Mouse (Mus musculus) ES-E14 (cell line): ENCODE measurements around the gene Gps1. TPM values are rescaled to one million over a fixed set of nuclear protein-coding genes. Genes with fewer than 3 reads are reported as not detected.

Source experiments
- DNase-seq: peaks from one replicate; pipeline ENCODE4 v3.0.0-alpha.2; 2013; ENCODE audit warnings: low read depth, low spot score
- H3K27ac ChIP-seq: 2 replicates; pipeline ENCODE4 v1.5.1; 2012; ENCODE audit warnings: low read depth, mild to moderate bottlenecking, low read length, moderate library complexity, mixed read lengths; ENCODE audit not compliant: poor library complexity, insufficient read depth, severe bottlenecking
- H3K36me3 ChIP-seq: 2 replicates; pipeline ENCODE4 v1.6.1; 2012; ENCODE audit warnings: mild to moderate bottlenecking, low read length, moderate library complexity, mixed read lengths; ENCODE audit not compliant: control insufficient read depth, poor library complexity, insufficient read depth, severe bottlenecking
- H3K4me1 ChIP-seq, 2 experiments: fragments of 150-350 bp in 1 of 2; sonication (generic) in 1 of 2; 2 replicates each; pipeline ENCODE4 v1.6.1; 2012; ENCODE audit warnings: low read length in 2 of 2, mild to moderate bottlenecking in 1 of 2, mixed read lengths in 1 of 2; ENCODE audit not compliant: control insufficient read depth in 2 of 2, insufficient read depth in 2 of 2, poor library complexity in 1 of 2
- H3K4me3 ChIP-seq, 2 experiments: fragments of 150-350 bp in 1 of 2; sonication (generic) in 1 of 2; 2 replicates each; pipeline ENCODE4 v1.5.1; 2012; ENCODE audit warnings: low read length in 2 of 2, low read depth in 1 of 2, mild to moderate bottlenecking in 1 of 2, mixed read lengths in 1 of 2; ENCODE audit not compliant: insufficient read depth in 1 of 2, poor library complexity in 1 of 2, severe bottlenecking in 1 of 2
- H3K9ac ChIP-seq: 2 replicates; pipeline ENCODE4 v1.6.1; 2012; ENCODE audit warnings: low read depth, mild to moderate bottlenecking, low read length, mixed read lengths; ENCODE audit not compliant: poor library complexity, insufficient read depth, severe bottlenecking
- H3K9me3 ChIP-seq: fragments of 150-350 bp; sonication (generic); 2 replicates; pipeline ENCODE4 v1.6.1; 2012; ENCODE audit warnings: low read depth, mild to moderate bottlenecking, low read length; ENCODE audit not compliant: control insufficient read depth, insufficient read depth
- CHD2 ChIP-seq: IDR thresholded peaks from 2 replicates; pipeline ENCODE4 v1.6.1; 2014; ENCODE audit warnings: mild to moderate bottlenecking, low read depth, low read length, inconsistent platforms
- HCFC1 ChIP-seq: IDR thresholded peaks from 2 replicates; pipeline ENCODE4 v1.6.1; 2012; ENCODE audit warnings: low read length, inconsistent platforms, borderline replicate concordance; ENCODE audit not compliant: insufficient read depth
- MAFK ChIP-seq: IDR thresholded peaks from 2 replicates; pipeline ENCODE4 v1.6.1; 2014; ENCODE audit warnings: mild to moderate bottlenecking, low read depth, low read length, inconsistent platforms; ENCODE audit not compliant: insufficient read depth
- ZC3H11A ChIP-seq: IDR thresholded peaks from 2 replicates; pipeline ENCODE4 v1.6.1; 2012; ENCODE audit warnings: low read depth, mild to moderate bottlenecking, inconsistent platforms, low read length, borderline replicate concordance
- ZNF384 ChIP-seq: IDR thresholded peaks from 2 replicates; pipeline ENCODE4 v1.6.1; 2012; ENCODE audit warnings: low read depth, low read length, inconsistent platforms
- in situ Hi-C, 2 experiments: fragments of 600-800 bp; cut with MboI; formaldehyde crosslinking; loops; one replicate each; pipeline ENCODE4 v1.15.1; 2025; ENCODE audit warnings: low sequenced_read_pairs in 2 of 2, inconsistent platforms in 1 of 2; ENCODE audit not compliant: unreplicated experiment in 2 of 2
- total RNA-seq: library from RNA; depleted of rRNA; stranded (reverse); fragments of 300-350 nt; gene quantifications from 2 replicates; pipeline ENCODE4 v1.2.3, GENCODE M21; 2012

Gps1 gene
- total RNA-seq, 1 experiment, result 289 TPM

DNA sequence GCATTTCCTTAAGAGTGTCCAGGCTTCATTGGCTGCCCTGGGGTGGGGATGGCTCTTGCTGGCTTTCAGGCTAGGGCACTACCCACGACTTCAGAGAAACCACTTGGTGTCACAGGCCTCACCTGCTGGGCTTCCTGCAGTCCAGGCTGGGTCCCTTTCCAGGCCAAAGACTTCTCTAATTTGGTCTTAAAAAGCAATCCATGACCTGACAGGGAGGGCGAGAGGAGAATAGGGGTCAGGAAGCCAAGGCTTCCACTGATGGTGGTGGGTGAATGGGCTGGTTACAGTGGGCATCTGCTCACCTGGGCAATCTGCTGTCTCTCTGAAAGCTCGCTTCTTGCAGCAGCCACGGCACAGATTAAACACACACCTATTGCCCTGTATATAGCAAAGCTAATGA lies 5.3 kb downstream of the Gps1 start:
- Histone ChIP-seq H3K4me3 (no peak overlapping the region), H3K9me3 (no peaks in the 10 kb centered on the region), H3K27ac (no peak overlapping the region), H3K4me1 (no peaks in the 10 kb centered on the region), H3K9ac (no peak overlapping the region), H3K36me3 (peaks cover 79% of the 10 kb centered on the region)
- TF ChIP-seq ZNF384 (no peak), MAFK (no peak), CHD2 (no peak), ZC3H11A (no peak), HCFC1 (no peak)
- in situ Hi-C loops, result no loop called here
- DNase-seq, result no peak

- no peak overlapping the region for H3K4me3 ChIP-seq
- H3K9me3 ChIP-seq, result no peaks in the 10 kb centered on the region
- in situ Hi-C loops, result no loop called here
- no peak for TF ChIP-seq ZNF384
- TF ChIP-seq ZC3H11A, result no peak
- no peak for TF ChIP-seq MAFK
- TF ChIP-seq HCFC1, result no peak
- no peak for TF ChIP-seq CHD2
- H3K27ac ChIP-seq, result no peak overlapping the region
- H3K36me3 ChIP-seq, result peaks cover 83% of the 10 kb centered on the region
- no peak overlapping the region for H3K9ac ChIP-seq
- H3K4me1 ChIP-seq, result 0 out of 4 replicates have a peak, but pooled peaks cover 0 to under 1% of the 10 kb centered on the region in 2 experiments
- no peak for DNase-seq
Observed at GRCm38 (mm10) chr11:120789810-120790209, 5.7 kb downstream of the Gps1 start.

DNA sequence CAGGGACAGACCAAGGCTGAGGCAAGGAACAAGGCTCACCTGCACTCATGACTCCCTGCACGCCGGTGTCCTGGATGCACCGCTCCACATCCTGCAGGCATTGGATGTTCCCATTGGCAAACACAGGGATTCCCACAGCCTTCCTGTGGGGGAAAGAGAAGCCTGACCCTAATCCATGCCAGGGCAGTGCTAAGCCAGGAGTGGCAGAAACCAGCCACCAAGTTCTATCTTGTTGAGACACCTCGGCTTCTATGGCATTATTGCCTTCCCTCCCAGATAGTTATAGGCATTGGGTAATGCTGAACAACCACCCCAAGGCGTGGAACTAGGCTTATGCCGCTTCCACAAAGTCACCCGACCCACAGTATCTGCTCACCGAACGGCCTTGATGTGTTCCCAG lies 8.6 kb downstream of the Gps1 start:
- Histone ChIP-seq H3K4me3 (no peak overlapping the region), H3K27ac (peak overlapping the region; percentile 20; the same call in 1 of the 2 replicates), H3K9me3 (no peaks in the 10 kb centered on the region), H3K36me3 (peaks cover 72% of the 10 kb centered on the region), H3K9ac (no peak overlapping the region), H3K4me1 (peaks cover 1 to 7% of the 10 kb centered on the region in 2 experiments; a peak in 1 of 4 replicates)
- no peak for TF ChIP-seq ZC3H11A
- TF ChIP-seq HCFC1, result no peak
- TF ChIP-seq ZNF384, result no peak
- no peak for TF ChIP-seq CHD2
- TF ChIP-seq MAFK, result no peak
- in situ Hi-C loops, result no loop called here
- DNase-seq, result no peak

DNA sequence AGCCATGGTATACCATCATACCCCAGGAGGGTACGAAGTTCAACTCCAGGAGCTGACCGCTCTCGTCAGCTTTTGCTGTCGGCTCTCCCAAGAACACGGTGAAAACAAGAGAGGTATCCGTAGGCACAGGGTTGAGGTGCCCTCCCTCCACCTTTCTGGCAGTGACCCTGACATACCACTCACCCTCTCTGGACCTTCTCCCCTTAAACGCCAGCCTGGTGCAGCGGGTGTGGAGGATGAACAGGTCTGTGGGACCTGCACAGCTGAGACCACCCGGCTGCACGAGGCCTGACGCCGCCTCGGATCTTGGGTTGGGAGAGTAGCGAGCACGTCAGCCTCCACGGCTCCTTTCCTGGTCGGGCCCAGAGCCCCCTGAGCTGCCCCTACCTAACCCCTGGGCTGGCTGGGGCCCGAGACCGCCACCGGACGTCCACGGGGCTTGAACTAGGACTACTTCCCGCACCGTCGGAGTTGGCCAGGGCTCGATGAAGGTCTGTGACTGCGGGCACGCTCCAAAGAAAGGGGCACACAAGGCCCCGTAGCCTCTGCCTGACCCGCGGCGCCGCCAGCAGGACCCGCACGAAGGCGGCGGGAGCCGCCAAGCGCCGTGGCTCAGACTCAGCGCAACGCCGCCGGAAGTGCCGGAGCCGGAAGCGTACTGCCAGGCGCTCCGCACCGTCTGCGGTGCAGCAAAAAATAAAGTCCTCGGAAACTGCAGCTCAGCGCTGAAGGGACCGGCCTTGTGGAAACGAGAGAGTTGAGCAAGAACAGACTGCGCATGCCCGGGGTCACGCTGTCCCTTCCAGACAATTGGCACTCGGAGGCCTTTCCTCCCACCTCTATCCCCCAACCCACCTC lies 11.9 kb downstream of the Gps1 start, which contains the start of gene Dus1l:
Gene Dus1l, minus strand, starts transcription at position 648 of the 858 bp plus-strand sequence.
- Histone ChIP-seq H3K4me3 (peak within 1 kb of the TSS; percentile 81 to 95), H3K9ac (peak within 1 kb of the TSS; percentile 96), H3K4me1 (peaks cover 1 to 13% of the 10 kb centered on the region in 2 experiments; a peak in 1 of 4 replicates), H3K9me3 (no peaks in the 10 kb centered on the region), H3K27ac (0 out of 2 replicates have a peak within 1 kb of the TSS, but pooled peaks have one; percentile 24), H3K36me3 (peaks cover 43% of the 10 kb centered on the region)
- DNase-seq, result peak; percentile 98
- in situ Hi-C loops, result no loop called here
- TF ChIP-seq MAFK (no peak), HCFC1 (peak; percentile 92), CHD2 (peak; percentile 61; the same call in 1 of the 2 replicates)
